ENCODE assay signal across 11 mouse cellular contexts in genomic region chr13:44650052-44650451, GRCm38 (mm10).
A peak's percentile ranks its signal among the peaks of the same experiment; 100 is the strongest.
DNase-seq lines count a peak whose midpoint lies in the region; ATAC-seq and TF ChIP-seq lines count a peak whose summit lies in the region.
"Had no signal": no experiment of that assay in that cellular context is flagged by ENCODE, and none has a peak within 500 bp of the region (broad histone marks: within the 10 kb centered on the region; RNA-seq: fewer than 3 reads in every experiment).

No protein-coding gene starts in this region.

- H3K9me3 ChIP-seq in midbrain, embryonic 14.5 days (ENCODE audit: control insufficient read depth, low read length): no peaks in the 10 kb centered on the region
- no peaks in the 10 kb centered on the region for H3K9me3 ChIP-seq in midbrain, embryonic 10.5 days (replicated peaks)
- no peaks in the 10 kb centered on the region for H3K9me3 ChIP-seq in embryonic facial prominence, embryonic 12.5 days
- H3K9me3 ChIP-seq in forebrain, embryonic 15.5 days: no peaks in the 10 kb centered on the region

- ATAC-seq in midbrain, embryonic 14.5 days (ENCODE audit: low FRiP score, low TSS enrichment): no peak
- no peak for ATAC-seq in embryonic facial prominence, embryonic 12.5 days (ENCODE audit: insufficient number of reproducible peaks, insufficient read depth, low FRiP score, low TSS enrichment)
- ATAC-seq in forebrain, embryonic 15.5 days (replicated peaks): no peak

- peak; percentile 50 for DNase-seq in midbrain, embryonic 14.5 days
- DNase-seq in midbrain, embryonic 10.5 days (ENCODE audit: low spot score): no peak
- peak; percentile 33 for DNase-seq in retina, embryonic 14.5 days (ENCODE audit: low spot score)
- DNase-seq in layer of hippocampus, adult 8-10 months (ENCODE audit: low spot score in 2 of 2): no peak
- DNase-seq in layer of hippocampus, adult 2 months (ENCODE audit: low spot score in 2 of 2): no peak
- DNase-seq: adrenal gland, postnatal 25 days; cerebellum, adult 11 months; kidney, postnatal 14 days had no signal

- 0 out of 2 replicates have a peak, but pooled peaks cover 5% of the 10 kb centered on the region for H3K27me3 ChIP-seq in midbrain, embryonic 14.5 days (ENCODE audit: control insufficient read depth, insufficient read depth, low read length)
- peaks cover 40% of the 10 kb centered on the region for H3K27me3 ChIP-seq in midbrain, embryonic 10.5 days (ENCODE audit: low read depth, poor library complexity, severe bottlenecking)
- peaks cover 3% of the 10 kb centered on the region; the same call in 1 of the 2 replicates for H3K27me3 ChIP-seq in embryonic facial prominence, embryonic 12.5 days
- 0 out of 2 replicates have a peak, but pooled peaks cover 3% of the 10 kb centered on the region for H3K27me3 ChIP-seq in forebrain, embryonic 15.5 days

- H3K4me3 ChIP-seq in midbrain, embryonic 14.5 days (replicated peaks; ENCODE audit: low read depth, low read length): no peak overlapping the region
- no peak overlapping the region for H3K4me3 ChIP-seq in midbrain, embryonic 10.5 days
- H3K4me3 ChIP-seq in embryonic facial prominence, embryonic 12.5 days: no peak overlapping the region
- H3K4me3 ChIP-seq in forebrain, embryonic 15.5 days: no peak overlapping the region
- H3K4me3 ChIP-seq in layer of hippocampus, adult 2 months: no peak overlapping the region; the same call in 1 of the 2 replicates

- TF ChIP-seq CTCF in layer of hippocampus, adult 2 months (conservative IDR thresholded peaks at IDR 0.05): no peak

- no peak overlapping the region for H3K9ac ChIP-seq in midbrain, embryonic 14.5 days (replicated peaks; ENCODE audit: low read length)
- no peak overlapping the region for H3K9ac ChIP-seq in embryonic facial prominence, embryonic 12.5 days
- H3K9ac ChIP-seq in forebrain, embryonic 15.5 days (replicated peaks): no peak overlapping the region
- H3K9ac ChIP-seq: liver, embryonic 14.5 days had no signal

- H3K36me3 ChIP-seq in midbrain, embryonic 14.5 days (ENCODE audit: control insufficient read depth, insufficient read depth, low read length): no peaks in the 10 kb centered on the region
- H3K36me3 ChIP-seq in midbrain, embryonic 10.5 days: no peaks in the 10 kb centered on the region
- no peaks in the 10 kb centered on the region for H3K36me3 ChIP-seq in embryonic facial prominence, embryonic 12.5 days
- H3K36me3 ChIP-seq in forebrain, embryonic 15.5 days: no peaks in the 10 kb centered on the region

- H3K4me2 ChIP-seq in midbrain, embryonic 14.5 days (ENCODE audit: low read length): 0 out of 2 replicates have a peak overlapping the region, but pooled peaks have one; percentile 11
- H3K4me2 ChIP-seq in embryonic facial prominence, embryonic 12.5 days (replicated peaks): peak overlapping the region; percentile 17; the same call in 1 of the 2 replicates
- H3K4me2 ChIP-seq in forebrain, embryonic 15.5 days (replicated peaks): 0 out of 2 replicates have a peak overlapping the region, but pooled peaks have one; percentile 8

- H3K4me1 ChIP-seq in midbrain, embryonic 14.5 days (ENCODE audit: control insufficient read depth, insufficient read depth, low read length): 0 out of 2 replicates have a peak, but pooled peaks cover 4% of the 10 kb centered on the region
- H3K4me1 ChIP-seq in midbrain, embryonic 10.5 days: peaks cover 20% of the 10 kb centered on the region
- peaks cover 18% of the 10 kb centered on the region for H3K4me1 ChIP-seq in embryonic facial prominence, embryonic 12.5 days
- H3K4me1 ChIP-seq in forebrain, embryonic 15.5 days: peaks cover 9% of the 10 kb centered on the region

- 29% methylated on average over 13 of the region's 13 CpGs for WGBS in midbrain, embryonic 14.5 days
- WGBS in midbrain, embryonic 10.5 days: 38% methylated on average over 13 of the region's 13 CpGs
- WGBS in embryonic facial prominence, embryonic 12.5 days: 25% methylated on average over 13 of the region's 13 CpGs
- WGBS in forebrain, embryonic 15.5 days: 12% methylated on average over 13 of the region's 13 CpGs

- H3K27ac ChIP-seq in midbrain, embryonic 14.5 days (replicated peaks; ENCODE audit: low read depth, low read length): no peak overlapping the region
- no peak overlapping the region for H3K27ac ChIP-seq in midbrain, embryonic 10.5 days (replicated peaks)
- H3K27ac ChIP-seq in embryonic facial prominence, embryonic 12.5 days: no peak overlapping the region
- H3K27ac ChIP-seq in forebrain, embryonic 15.5 days (replicated peaks): no peak overlapping the region
- H3K27ac ChIP-seq in layer of hippocampus, adult 2 months: no peak overlapping the region
- H3K27ac ChIP-seq: liver, embryonic 14.5 days had no signal

Comparison
In these comparisons a context has a peak if more than half of its experiments do, and no peak if none do; other contexts are left out.
1. DNase-seq: peak in midbrain, embryonic 14.5 days (single experiment) and retina, embryonic 14.5 days (single experiment); none in midbrain, embryonic 10.5 days (single experiment), layer of hippocampus, adult 8-10 months (0 of 2) and layer of hippocampus, adult 2 months (0 of 2).
2. Peak in every context shown above with its lines, with median percentiles within 50 percentile points of each other: H3K4me2 ChIP-seq.